ENCODE assay signal across 8 mouse cellular contexts in genomic region chr6:72851633-72852032, GRCm38 (mm10). TPM values are rescaled to one million over a fixed set of nuclear protein-coding genes. Genes with fewer than 3 reads are reported as not detected.
DNase-seq lines count a peak whose midpoint lies in the region; ATAC-seq lines count a peak whose summit lies in the region.

No protein-coding gene starts in this region.

- no peak overlapping the region for H3K4me2 ChIP-seq in midbrain, embryonic 14.5 days (ENCODE audit: low read length)

- ATAC-seq in granulocyte monocyte progenitor cell, adult 5-6 weeks (replicated peaks; ENCODE audit: poor library complexity, severe bottlenecking): peak; percentile 81
- no peak for ATAC-seq in midbrain, embryonic 14.5 days (ENCODE audit: low FRiP score, low TSS enrichment)

- no peaks in the 10 kb centered on the region for H3K9me3 ChIP-seq in heart, embryonic 10.5 days
- H3K9me3 ChIP-seq in midbrain, embryonic 14.5 days (ENCODE audit: control insufficient read depth, low read length): no peaks in the 10 kb centered on the region

- H3K27ac ChIP-seq in heart, embryonic 10.5 days: no peak overlapping the region
- no peak overlapping the region for H3K27ac ChIP-seq in midbrain, embryonic 14.5 days (replicated peaks; ENCODE audit: low read depth, low read length)

- H3K9ac ChIP-seq in midbrain, embryonic 14.5 days (replicated peaks; ENCODE audit: low read length): no peak overlapping the region

- H3K4me1 ChIP-seq in heart, embryonic 10.5 days: no peaks in the 10 kb centered on the region
- no peaks in the 10 kb centered on the region for H3K4me1 ChIP-seq in midbrain, embryonic 14.5 days (ENCODE audit: control insufficient read depth, insufficient read depth, low read length)

- DNase-seq in heart, adult 11 months: peak; percentile 88
- no peak for DNase-seq in heart, embryonic 10.5 days (ENCODE audit: low spot score)
- DNase-seq in spleen, adult 18-20 months: peak; percentile 22 to 50
- DNase-seq in spleen, adult 12 weeks (ENCODE audit: low spot score): no peak
- DNase-seq in midbrain, embryonic 14.5 days: peak; percentile 36
- DNase-seq in urinary bladder, adult 2 months (ENCODE audit: low spot score): no peak
- no peak for DNase-seq in frontal cortex, postnatal 10 days (ENCODE audit: low spot score in 2 of 2)

- peaks cover 93% of the 10 kb centered on the region for H3K36me3 ChIP-seq in heart, embryonic 10.5 days
- peaks cover 53% of the 10 kb centered on the region for H3K36me3 ChIP-seq in midbrain, embryonic 14.5 days (ENCODE audit: control insufficient read depth, insufficient read depth, low read length)

- H3K4me3 ChIP-seq in heart, embryonic 10.5 days: no peak overlapping the region
- no peak overlapping the region for H3K4me3 ChIP-seq in midbrain, embryonic 14.5 days (replicated peaks; ENCODE audit: low read depth, low read length)

- H3K27me3 ChIP-seq in heart, embryonic 10.5 days (ENCODE audit: insufficient read depth, poor library complexity, severe bottlenecking): no peaks in the 10 kb centered on the region
- H3K27me3 ChIP-seq in midbrain, embryonic 14.5 days (ENCODE audit: control insufficient read depth, insufficient read depth, low read length): no peaks in the 10 kb centered on the region

- 80% methylated on average over 5 of the region's 5 CpGs for WGBS in heart, embryonic 10.5 days
- WGBS in midbrain, embryonic 14.5 days: 74% methylated on average over 5 of the region's 5 CpGs

RNA-seq across cellular contexts. Expression of gene Kcmf1, which starts 48.1 kb away (rescaled TPM):
- polyA plus RNA-seq in heart, embryonic 10.5 days (2016; fragmentation: Nextera tagmentation; extraction: Ambion mirVana): 37.4 and 37.7 TPM in 2 replicates
- total RNA-seq in granulocyte monocyte progenitor cell, adult 5-6 weeks (2014; fragmentation: Nextera tagmentation): 46.3 TPM in 2 replicates
- total RNA-seq in granulocyte monocyte progenitor cell, adult 5-6 weeks (2017): 101 and 122 TPM in 2 replicates
- 34.8 and 40.9 TPM in 2 replicates for polyA plus RNA-seq in midbrain, embryonic 14.5 days (2014; fragmentation: Nextera tagmentation; extraction: Ambion mirVana)
- 69.2 and 75.1 TPM in 2 replicates for polyA plus RNA-seq in urinary bladder, adult 2 months (2012; rRNA removed)

Comparison
In these comparisons a context has a peak if more than half of its experiments do, and no peak if none do; other contexts are left out.
1. DNase-seq: peak in heart, adult 11 months (single experiment), spleen, adult 18-20 months (2 of 2) and midbrain, embryonic 14.5 days (single experiment); none in heart, embryonic 10.5 days (single experiment), spleen, adult 12 weeks (single experiment), urinary bladder, adult 2 months (single experiment) and frontal cortex, postnatal 10 days (0 of 2).